Comparison of ENCODE assay signal across 8 mouse cellular contexts in the genomic region with DNA sequence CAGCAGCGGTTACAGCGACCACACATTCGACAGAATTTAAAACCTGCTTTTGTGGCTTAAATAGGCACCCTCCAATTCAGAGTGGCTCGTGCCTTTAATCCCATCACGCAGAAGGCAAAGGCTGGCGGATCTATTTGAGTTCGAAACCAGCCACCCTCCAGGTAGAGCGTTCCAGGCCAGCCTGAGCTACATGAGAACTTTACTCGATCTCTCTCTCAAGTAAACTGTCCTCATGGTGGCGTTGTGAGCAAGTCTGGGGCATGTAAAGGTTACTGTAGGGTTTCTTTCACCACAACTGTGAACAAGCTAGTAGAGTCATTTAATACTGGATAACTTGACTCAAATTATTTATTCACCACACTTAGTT. TPM values are rescaled to one million over a fixed set of nuclear protein-coding genes. Genes with fewer than 3 reads are reported as not detected.
DNase-seq lines count a peak whose midpoint lies in the region; ATAC-seq and TF ChIP-seq lines count a peak whose summit lies in the region.

No protein-coding gene starts in this region.

- H3K9me3 ChIP-seq in forebrain, embryonic 16.5 days (ENCODE audit: control insufficient read depth, low read length), result no peaks in the 10 kb centered on the region
- no peaks in the 10 kb centered on the region for H3K9me3 ChIP-seq in liver, embryonic 12.5 days (replicated peaks)
- no peaks in the 10 kb centered on the region for H3K9me3 ChIP-seq in neural tube, embryonic 13.5 days

- no peaks in the 10 kb centered on the region for H3K27me3 ChIP-seq in forebrain, embryonic 16.5 days (replicated peaks; ENCODE audit: control insufficient read depth, insufficient read depth, low read length)
- H3K27me3 ChIP-seq in liver, embryonic 12.5 days (replicated peaks), result peaks cover 12% of the 10 kb centered on the region; the same call in 1 of the 2 replicates
- peaks cover 9% of the 10 kb centered on the region; the same call in 1 of the 2 replicates for H3K27me3 ChIP-seq in neural tube, embryonic 13.5 days

- DNase-seq in lung, adult 2 months, result no peak
- no peak for DNase-seq in lung, postnatal 4 days
- DNase-seq in ovary, postnatal 10 days (ENCODE audit: low spot score), result no peak
- DNase-seq in cerebellum, postnatal 4 days (ENCODE audit: low spot score in 2 of 2), result no peak

- H3K27ac ChIP-seq in forebrain, embryonic 16.5 days (ENCODE audit: low read length), result peak overlapping the region; percentile 76
- peak overlapping the region; percentile 98 for H3K27ac ChIP-seq in liver, embryonic 12.5 days
- peak overlapping the region; percentile 83 for H3K27ac ChIP-seq in neural tube, embryonic 13.5 days (replicated peaks)

- H3K4me3 ChIP-seq in lung, adult 2 months (replicated peaks; ENCODE audit: extremely low read depth, low read depth, low read length), result peak overlapping the region; percentile 75
- peak overlapping the region; percentile 50 for H3K4me3 ChIP-seq in forebrain, embryonic 16.5 days (replicated peaks; ENCODE audit: low read length)
- H3K4me3 ChIP-seq in liver, embryonic 12.5 days, result peak overlapping the region; percentile 79
- peak overlapping the region; percentile 61 for H3K4me3 ChIP-seq in neural tube, embryonic 13.5 days

- H3K4me2 ChIP-seq in forebrain, embryonic 16.5 days (ENCODE audit: low read length), result peak overlapping the region; percentile 58
- peak overlapping the region; percentile 79 for H3K4me2 ChIP-seq in liver, embryonic 12.5 days
- peak overlapping the region; percentile 82 for H3K4me2 ChIP-seq in neural tube, embryonic 13.5 days

- peak overlapping the region; percentile 55 for H3K9ac ChIP-seq in forebrain, embryonic 16.5 days (replicated peaks; ENCODE audit: low read depth, low read length)
- peak overlapping the region; percentile 86 for H3K9ac ChIP-seq in liver, embryonic 12.5 days
- H3K9ac ChIP-seq in neural tube, embryonic 13.5 days, result peak overlapping the region; percentile 63

- WGBS in lung, adult 2 months, result 1% methylated on average over 10 of the region's 10 CpGs
- WGBS in forebrain, embryonic 16.5 days, result 2% methylated on average over 10 of the region's 10 CpGs
- WGBS in liver, embryonic 12.5 days (ENCODE audit: insufficient replicate concordance), result under 1% methylated on average over 10 of the region's 10 CpGs
- 2% methylated on average over 10 of the region's 10 CpGs for WGBS in neural tube, embryonic 13.5 days

- peak; percentile 33 for ATAC-seq in activated CD4-positive, CD25-positive, alpha-beta regulatory T cell, adult 4 months
- peak; percentile 48; the same call in 1 of the 2 replicates for ATAC-seq in forebrain, embryonic 16.5 days
- ATAC-seq in liver, embryonic 12.5 days, result peak; percentile 60
- peak; percentile 58; the same call in 1 of the 2 replicates for ATAC-seq in neural tube, embryonic 13.5 days (ENCODE audit: low read depth)

- no peak for TF ChIP-seq POLR2A in lung, adult 2 months (IDR thresholded peaks at IDR 0.05; ENCODE audit: borderline replicate concordance, extremely low read depth, low read depth, low read length)

- no peak for TF ChIP-seq CTCF in lung, adult 2 months (IDR thresholded peaks at IDR 0.05; ENCODE audit: insufficient read depth, low read length)

- H3K4me1 ChIP-seq in lung, adult 2 months (ENCODE audit: control insufficient read depth, insufficient read depth, low read length), result no peaks in the 10 kb centered on the region
- H3K4me1 ChIP-seq in forebrain, embryonic 16.5 days (replicated peaks; ENCODE audit: control insufficient read depth, insufficient read depth, low read length), result peaks cover 11% of the 10 kb centered on the region
- peaks cover 42% of the 10 kb centered on the region for H3K4me1 ChIP-seq in liver, embryonic 12.5 days
- H3K4me1 ChIP-seq in neural tube, embryonic 13.5 days (replicated peaks), result peaks cover 36% of the 10 kb centered on the region

- no peaks in the 10 kb centered on the region for H3K36me3 ChIP-seq in forebrain, embryonic 16.5 days (ENCODE audit: control insufficient read depth, insufficient read depth)
- H3K36me3 ChIP-seq in liver, embryonic 12.5 days, result peaks cover 31% of the 10 kb centered on the region
- no peaks in the 10 kb centered on the region for H3K36me3 ChIP-seq in neural tube, embryonic 13.5 days

RNA-seq across cellular contexts. Expression of a gene that starts 0.4 kb away (rescaled TPM):
- 0.61 and 0.99 TPM in 2 replicates for polyA plus RNA-seq in lung, adult 2 months (2012; rRNA removed)
- polyA plus RNA-seq in activated CD4-positive, CD25-positive, alpha-beta regulatory T cell, adult 4 months (2017; shearing (Covaris generic)), result 1 to 10 TPM; 1.6 to 1.9 TPM
- polyA plus RNA-seq in forebrain, embryonic 16.5 days (2015; fragmentation: Nextera tagmentation; extraction: Ambion mirVana), result 3.0 and 4.1 TPM in 2 replicates
- polyA plus RNA-seq in liver, embryonic 12.5 days (2016; fragmentation: Nextera tagmentation; extraction: Ambion mirVana), result 12.4 and 14.0 TPM in 2 replicates
- 1.7 and 2.5 TPM in 2 replicates for polyA plus RNA-seq in neural tube, embryonic 13.5 days (2015; fragmentation: Nextera tagmentation; extraction: Ambion mirVana)

RNA-seq across cellular contexts. Expression of a gene that starts 21.2 kb away (rescaled TPM):
- 0.22 TPM in 2 replicates for polyA plus RNA-seq in lung, adult 2 months (2012; rRNA removed)
- not detected for polyA plus RNA-seq in activated CD4-positive, CD25-positive, alpha-beta regulatory T cell, adult 4 months (2017; shearing (Covaris generic))
- 1.4 TPM in 2 replicates for polyA plus RNA-seq in forebrain, embryonic 16.5 days (2015; fragmentation: Nextera tagmentation; extraction: Ambion mirVana)
- 0.72 and 0.75 TPM in 2 replicates for polyA plus RNA-seq in liver, embryonic 12.5 days (2016; fragmentation: Nextera tagmentation; extraction: Ambion mirVana)
- polyA plus RNA-seq in neural tube, embryonic 13.5 days (2015; fragmentation: Nextera tagmentation; extraction: Ambion mirVana), result 1.9 and 2.0 TPM in 2 replicates

RNA-seq across cellular contexts. Expression of a gene that starts 24.6 kb away (rescaled TPM):
- polyA plus RNA-seq in lung, adult 2 months (2012; rRNA removed), result 0.15 and 0.24 TPM in 2 replicates
- not detected for polyA plus RNA-seq in activated CD4-positive, CD25-positive, alpha-beta regulatory T cell, adult 4 months (2017; shearing (Covaris generic))
- 1.3 and 2.3 TPM in 2 replicates for polyA plus RNA-seq in forebrain, embryonic 16.5 days (2015; fragmentation: Nextera tagmentation; extraction: Ambion mirVana)
- polyA plus RNA-seq in liver, embryonic 12.5 days (2016; fragmentation: Nextera tagmentation; extraction: Ambion mirVana), result 7.3 and 7.6 TPM in 2 replicates
- 0.11 and 0.24 TPM in 2 replicates for polyA plus RNA-seq in neural tube, embryonic 13.5 days (2015; fragmentation: Nextera tagmentation; extraction: Ambion mirVana)

RNA-seq across cellular contexts. Expression of a gene that starts 40.4 kb away (rescaled TPM):
- 0.11 and 0.19 TPM in 2 replicates for polyA plus RNA-seq in lung, adult 2 months (2012; rRNA removed)
- not detected for polyA plus RNA-seq in activated CD4-positive, CD25-positive, alpha-beta regulatory T cell, adult 4 months (2017; shearing (Covaris generic))
- polyA plus RNA-seq in forebrain, embryonic 16.5 days (2015; fragmentation: Nextera tagmentation; extraction: Ambion mirVana), result not detected in 2 replicates
- not detected in 2 replicates for polyA plus RNA-seq in liver, embryonic 12.5 days (2016; fragmentation: Nextera tagmentation; extraction: Ambion mirVana)
- polyA plus RNA-seq in neural tube, embryonic 13.5 days (2015; fragmentation: Nextera tagmentation; extraction: Ambion mirVana), result not detected in 2 replicates

RNA-seq across cellular contexts. Expression of a gene that starts 44.3 kb away (rescaled TPM):
- polyA plus RNA-seq in lung, adult 2 months (2012; rRNA removed), result 1.00 and 1.3 TPM in 2 replicates
- under 1 TPM in 1 of 2 experiments, not detected in 1; 0.29 TPM for polyA plus RNA-seq in activated CD4-positive, CD25-positive, alpha-beta regulatory T cell, adult 4 months (2017; shearing (Covaris generic))
- polyA plus RNA-seq in forebrain, embryonic 16.5 days (2015; fragmentation: Nextera tagmentation; extraction: Ambion mirVana), result 2.2 and 2.7 TPM in 2 replicates
- polyA plus RNA-seq in liver, embryonic 12.5 days (2016; fragmentation: Nextera tagmentation; extraction: Ambion mirVana), result 0.85 and 0.97 TPM in 2 replicates
- polyA plus RNA-seq in neural tube, embryonic 13.5 days (2015; fragmentation: Nextera tagmentation; extraction: Ambion mirVana), result 0.89 and 0.91 TPM in 2 replicates
